In the genomic region with DNA sequence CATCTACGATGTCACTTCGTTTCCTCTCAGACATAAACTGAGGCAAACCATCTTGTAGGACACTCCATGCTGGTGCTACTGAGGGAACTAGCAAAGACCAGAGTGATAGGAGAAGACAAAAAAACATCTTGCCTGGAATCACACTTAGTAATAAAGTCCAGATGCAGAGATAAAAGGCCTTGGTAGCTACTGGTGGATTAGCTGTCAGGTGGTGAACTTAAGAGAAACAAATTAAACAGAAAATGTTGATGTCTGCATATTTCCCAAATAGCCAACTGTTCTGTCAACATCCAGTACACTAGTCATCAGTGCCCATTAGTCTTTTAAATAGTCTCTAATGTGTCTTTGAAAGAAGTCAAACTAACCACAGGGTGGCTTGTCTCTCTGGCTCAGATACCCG, we compare ENCODE assay signal across 35 mouse cellular contexts.
"Had no signal": no experiment of that assay in that cellular context is flagged by ENCODE, and none has a peak within 500 bp of the region (broad histone marks: within the 10 kb centered on the region; RNA-seq: fewer than 3 reads in every experiment).

No protein-coding gene starts in this region.

- H3K4me3 ChIP-seq: heart, embryonic 10.5 days; heart, embryonic 12.5 days; heart, embryonic 13.5 days; heart, embryonic 15.5 days; hindbrain, embryonic 10.5 days; hindbrain, embryonic 12.5 days; hindbrain, embryonic 13.5 days; hindbrain, embryonic 15.5 days; intestine, embryonic 15.5 days; kidney, embryonic 15.5 days; layer of hippocampus, adult 2 months had no signal

- H3K4me2 ChIP-seq: heart, embryonic 11.5 days; heart, embryonic 12.5 days; heart, embryonic 13.5 days; heart, embryonic 15.5 days; hindbrain, embryonic 12.5 days; hindbrain, embryonic 13.5 days; hindbrain, embryonic 14.5 days; hindbrain, embryonic 15.5 days; intestine, embryonic 15.5 days; kidney, embryonic 15.5 days had no signal

- H3K36me3 ChIP-seq: heart, embryonic 10.5 days; heart, embryonic 12.5 days; heart, embryonic 13.5 days; heart, embryonic 15.5 days; hindbrain, embryonic 10.5 days; hindbrain, embryonic 12.5 days; hindbrain, embryonic 13.5 days; hindbrain, embryonic 15.5 days; intestine, embryonic 15.5 days; kidney, embryonic 15.5 days had no signal

- H3K9ac ChIP-seq: heart, embryonic 12.5 days; heart, embryonic 13.5 days; heart, embryonic 15.5 days; hindbrain, embryonic 12.5 days; hindbrain, embryonic 13.5 days; hindbrain, embryonic 14.5 days; hindbrain, embryonic 15.5 days; intestine, embryonic 15.5 days; kidney, embryonic 15.5 days had no signal

- DNase-seq: heart, postnatal 10 days; heart, postnatal 14 days; heart, postnatal 36 days; heart, postnatal 4 days; kidney, adult 11 months; kidney, adult 18-20 months; kidney, adult 2 months; kidney, adult 8-10 months; kidney, adult 9 months; kidney, postnatal 10 days; kidney, postnatal 14 days; kidney, postnatal 25 days; kidney, postnatal 36 days; kidney, postnatal 4 days; layer of hippocampus, adult 9-11 months; layer of hippocampus, postnatal 36 days had no signal

- H3K4me1 ChIP-seq: heart, embryonic 10.5 days; heart, embryonic 12.5 days; heart, embryonic 13.5 days; heart, embryonic 15.5 days; hindbrain, embryonic 10.5 days; hindbrain, embryonic 12.5 days; hindbrain, embryonic 13.5 days; hindbrain, embryonic 15.5 days; intestine, embryonic 15.5 days; kidney, embryonic 15.5 days had no signal

- H3K9me3 ChIP-seq: heart, embryonic 10.5 days; heart, embryonic 12.5 days; heart, embryonic 13.5 days; heart, embryonic 15.5 days; hindbrain, embryonic 10.5 days; hindbrain, embryonic 12.5 days; hindbrain, embryonic 13.5 days; hindbrain, embryonic 15.5 days; intestine, embryonic 15.5 days; kidney, embryonic 15.5 days had no signal

- H3K27ac ChIP-seq: heart, embryonic 10.5 days; heart, embryonic 13.5 days; heart, embryonic 15.5 days; hindbrain, embryonic 10.5 days; hindbrain, embryonic 12.5 days; hindbrain, embryonic 13.5 days; hindbrain, embryonic 14.5 days; hindbrain, embryonic 15.5 days; hindbrain, postnatal 0 days; intestine, embryonic 15.5 days; kidney, embryonic 15.5 days; kidney, postnatal 0 days; layer of hippocampus, adult 2 months had no signal

- H3K27me3 ChIP-seq: heart, embryonic 12.5 days; heart, embryonic 13.5 days; heart, embryonic 15.5 days; hindbrain, embryonic 12.5 days; hindbrain, embryonic 13.5 days; hindbrain, embryonic 15.5 days; intestine, embryonic 15.5 days; kidney, embryonic 15.5 days had no signal

- ATAC-seq: hindbrain, embryonic 16.5 days; hindbrain, postnatal 0 days; inflammation-experienced regulatory T-cells, adult 6 months; intestine, embryonic 15.5 days; intestine, embryonic 16.5 days; intestine, postnatal 0 days had no signal
